Mouse (Mus musculus) intestine, embryonic 14.5 days (tissue): ENCODE measurements around the gene Sult2b1. TPM values are rescaled to one million over a fixed set of nuclear protein-coding genes. Genes with fewer than 3 reads are reported as not detected.
A peak's percentile ranks its signal among the peaks of the same experiment; 100 is the strongest.

Experiments
- ATAC-seq: fragments of 200-750 bp; cut with Nextera tagmentation; replicated peaks from 2 replicates; pipeline ENCODE4 v1.8.0; 2017; ENCODE audit warnings: low read depth, moderate number of reproducible peaks, moderate TSS enrichment, moderate library complexity; ENCODE audit not compliant: low FRiP score, low TSS enrichment
- DNase-seq: peaks from one replicate; pipeline ENCODE4 v3.0.0-alpha.2; 2018; ENCODE audit warnings: low spot score
- H3K27ac ChIP-seq: fragments of 300-500 bp; sonication (generic); 2 replicates; pipeline ENCODE4 v1.5.1; 2014; ENCODE audit warnings: low read depth, mild to moderate bottlenecking, control low read depth
- H3K27me3 ChIP-seq: fragments of 300-500 bp; sonication (generic); replicated peaks from 2 replicates; pipeline ENCODE4 v1.6.1; 2014; ENCODE audit warnings: low read length, control low read depth; ENCODE audit not compliant: control insufficient read depth, insufficient read depth
- H3K36me3 ChIP-seq: fragments of 300-500 bp; sonication (generic); 2 replicates; pipeline ENCODE4 v1.6.1; 2014; ENCODE audit warnings: low read length, control low read depth; ENCODE audit not compliant: control insufficient read depth, insufficient read depth
- H3K4me1 ChIP-seq: fragments of 300-500 bp; sonication (generic); replicated peaks from 2 replicates; pipeline ENCODE4 v1.6.1; 2014; ENCODE audit warnings: low read length, control low read depth, mixed read lengths; ENCODE audit not compliant: control insufficient read depth, insufficient read depth
- H3K4me2 ChIP-seq: fragments of 300-500 bp; sonication (generic); 2 replicates; pipeline ENCODE4 v1.6.1; 2014; ENCODE audit warnings: low read length
- H3K4me3 ChIP-seq: fragments of 300-500 bp; sonication (generic); 2 replicates; pipeline ENCODE4 v1.5.1; 2014; ENCODE audit warnings: low read depth, low read length, control low read depth, mixed read lengths
- H3K9ac ChIP-seq: fragments of 300-500 bp; sonication (generic); 2 replicates; pipeline ENCODE4 v1.6.1; 2014; ENCODE audit warnings: mild to moderate bottlenecking, low read length
- H3K9me3 ChIP-seq: fragments of 300-500 bp; sonication (generic); 2 replicates; pipeline ENCODE4 v1.6.1; 2016; ENCODE audit warnings: low read length, control low read depth; ENCODE audit not compliant: control insufficient read depth
- WGBS: fragments of 180-500 bp; shearing (Covaris S2); extraction: QIAGEN DNeasy Blood & Tissue Kit; methylation state at CpG from one replicate; pipeline ENCODE4 v1.1.7; 2014; 5-methylcytosine and 5-hydroxymethylcytosine counted together
- polyA plus RNA-seq: library from polyadenylated mRNA; unstranded; fragments of >200 nt; fragmentation: Nextera tagmentation; extraction: Ambion mirVana; gene quantifications from 2 replicates; pipeline ENCODE4 v1.2.1, GENCODE M21; 2014

Sult2b1 gene
- polyA plus RNA-seq, 1 experiment from 2014 or later: 2.3 TPM

- H3K27ac ChIP-seq: no peak overlapping the region
- DNase-seq (no peak), ATAC-seq (no peak)
- no peak overlapping the region for H3K4me3 ChIP-seq
- WGBS: 46% methylated on average over 11 of the region's 11 CpGs
- peaks cover 9% of the 10 kb centered on the region for H3K4me1 ChIP-seq
- no peak overlapping the region for H3K9ac ChIP-seq
- peaks cover 64% of the 10 kb centered on the region for H3K36me3 ChIP-seq
- no peaks in the 10 kb centered on the region for H3K27me3 ChIP-seq
- no peak overlapping the region for H3K4me2 ChIP-seq
- no peaks in the 10 kb centered on the region for H3K9me3 ChIP-seq
Measured at GRCm38 (mm10) chr7:45808471-45808870, 24.0 kb upstream of the Sult2b1 start.

GRCm38 (mm10) chr7:45805941-45806340 lies 21.5 kb upstream of the Sult2b1 start:
- no peak for ATAC-seq
- 60% methylated on average over 5 of the region's 5 CpGs for WGBS
- Histone ChIP-seq H3K9ac (no peak overlapping the region), H3K4me2 (no peak overlapping the region), H3K27ac (no peak overlapping the region), H3K9me3 (no peaks in the 10 kb centered on the region), H3K36me3 (peaks cover 44% of the 10 kb centered on the region), H3K27me3 (no peaks in the 10 kb centered on the region), H3K4me1 (no peaks in the 10 kb centered on the region), H3K4me3 (no peak overlapping the region)
- DNase-seq: no peak

- Histone ChIP-seq H3K4me1 (peaks cover 8% of the 10 kb centered on the region), H3K4me2 (no peak overlapping the region), H3K4me3 (no peak overlapping the region), H3K36me3 (peaks cover 10% of the 10 kb centered on the region), H3K27me3 (peaks cover 9% of the 10 kb centered on the region; the same call in 1 of the 2 replicates), H3K9ac (no peak overlapping the region), H3K9me3 (no peaks in the 10 kb centered on the region), H3K27ac (no peak overlapping the region)
- 92% methylated on average over 6 of the region's 6 CpGs for WGBS
- DNase-seq: no peak
- ATAC-seq: no peak
Measured at GRCm38 (mm10) chr7:45802551-45802950, 18.1 kb upstream of the Sult2b1 start.

- no peak overlapping the region for H3K27ac ChIP-seq
- no peak overlapping the region for H3K9ac ChIP-seq
- DNase-seq (peak; percentile 99), ATAC-seq (peak; percentile 45)
- peak overlapping the region; percentile 34 for H3K4me2 ChIP-seq
- H3K4me1 ChIP-seq: peaks cover 8% of the 10 kb centered on the region
- H3K27me3 ChIP-seq: peaks cover 21% of the 10 kb centered on the region
- no peaks in the 10 kb centered on the region for H3K9me3 ChIP-seq
- no peaks in the 10 kb centered on the region for H3K36me3 ChIP-seq
- no peak overlapping the region for H3K4me3 ChIP-seq
- WGBS: 3% methylated on average over 12 of the region's 12 CpGs
Measured at GRCm38 (mm10) chr7:45801348-45801747, 16.9 kb upstream of the Sult2b1 start.

- H3K27ac ChIP-seq: no peak overlapping the region
- peak overlapping the region; percentile 34 for H3K4me2 ChIP-seq
- no peak overlapping the region for H3K9ac ChIP-seq
- no peaks in the 10 kb centered on the region for H3K9me3 ChIP-seq
- peak; percentile 22; the same call in 1 of the 2 replicates for ATAC-seq
- 27% methylated on average over 25 of the region's 25 CpGs for WGBS
- H3K27me3 ChIP-seq: peaks cover 21% of the 10 kb centered on the region
- DNase-seq: no peak
- no peak overlapping the region for H3K4me3 ChIP-seq
- peaks cover 8% of the 10 kb centered on the region for H3K4me1 ChIP-seq
- 0 out of 2 replicates have a peak, but pooled peaks cover 4% of the 10 kb centered on the region for H3K36me3 ChIP-seq
Measured at GRCm38 (mm10) chr7:45800546-45801204, 16.2 kb upstream of the Sult2b1 start.

DNA sequence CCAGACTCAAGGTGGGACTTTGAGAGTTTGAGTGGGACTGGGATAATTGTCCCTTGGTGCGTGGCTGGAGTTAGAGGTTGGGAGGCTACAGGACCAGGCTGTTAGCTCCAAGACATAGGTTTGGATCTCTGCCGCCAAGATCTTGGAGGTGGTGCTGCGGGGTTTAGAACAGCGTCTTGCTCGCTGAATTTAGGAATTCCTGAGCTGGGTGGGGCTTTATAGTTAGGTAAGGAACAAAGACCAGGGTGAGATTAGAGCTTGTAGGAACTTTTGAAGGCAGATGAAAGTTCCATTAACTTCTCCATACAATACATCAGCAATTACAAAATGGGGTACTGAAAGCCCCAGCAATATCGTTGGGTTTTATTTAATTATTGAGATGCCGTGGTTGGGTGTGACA lies 15.5 kb upstream of the Sult2b1 start:
- Histone ChIP-seq H3K27ac (no peak overlapping the region), H3K4me3 (no peak overlapping the region), H3K4me1 (peaks cover 8% of the 10 kb centered on the region), H3K9me3 (no peaks in the 10 kb centered on the region), H3K9ac (no peak overlapping the region), H3K27me3 (peaks cover 21% of the 10 kb centered on the region), H3K4me2 (peak overlapping the region; percentile 34), H3K36me3 (0 out of 2 replicates have a peak, but pooled peaks cover 9% of the 10 kb centered on the region)
- DNase-seq (no peak), ATAC-seq (no peak)
- WGBS: 43% methylated on average over 7 of the region's 7 CpGs

- no peaks in the 10 kb centered on the region for H3K9me3 ChIP-seq
- H3K4me1 ChIP-seq: peaks cover 8% of the 10 kb centered on the region
- DNase-seq (no peak), ATAC-seq (no peak)
- H3K9ac ChIP-seq: no peak overlapping the region
- H3K4me2 ChIP-seq: peak overlapping the region; percentile 88; the same call in 1 of the 2 replicates
- peaks cover 21% of the 10 kb centered on the region for H3K27me3 ChIP-seq
- 58% methylated on average over 7 of the region's 7 CpGs for WGBS
- H3K27ac ChIP-seq: no peak overlapping the region
- 0 out of 2 replicates have a peak, but pooled peaks cover 10% of the 10 kb centered on the region for H3K36me3 ChIP-seq
- H3K4me3 ChIP-seq: peak overlapping the region; percentile 44; the same call in 1 of the 2 replicates
Measured at GRCm38 (mm10) chr7:45798931-45799330, 14.5 kb upstream of the Sult2b1 start.

DNA sequence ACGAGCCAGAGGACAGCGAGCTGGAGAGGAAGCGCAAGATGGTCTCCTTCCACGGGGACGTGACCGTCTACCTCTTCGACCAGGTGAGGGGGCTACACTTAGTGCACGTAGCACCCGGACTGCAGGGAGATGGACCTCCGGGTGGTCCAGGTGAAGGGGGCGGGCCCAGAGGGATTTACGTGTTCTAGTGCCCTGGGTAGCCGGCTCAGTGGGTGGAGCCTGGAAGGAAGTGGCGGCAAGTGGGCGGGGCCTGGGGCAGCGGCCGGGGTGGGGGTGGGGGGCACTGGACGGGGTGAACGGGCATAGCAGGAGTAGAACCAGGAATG lies 14.0 kb upstream of the Sult2b1 start:
- H3K36me3 ChIP-seq: 0 out of 2 replicates have a peak, but pooled peaks cover 10% of the 10 kb centered on the region
- H3K27ac ChIP-seq: no peak overlapping the region
- H3K9me3 ChIP-seq: no peaks in the 10 kb centered on the region
- H3K4me2 ChIP-seq: peak overlapping the region; percentile 88
- H3K4me3 ChIP-seq: peak overlapping the region; percentile 44
- peaks cover 8% of the 10 kb centered on the region for H3K4me1 ChIP-seq
- WGBS: 4% methylated on average over 19 of the region's 19 CpGs
- peaks cover 21% of the 10 kb centered on the region for H3K27me3 ChIP-seq
- peak overlapping the region; percentile 40 for H3K9ac ChIP-seq
- ATAC-seq: no peak
- DNase-seq: peak; percentile 66
